15 mouse cellular contexts compared by ENCODE assay signal in the genomic region with DNA sequence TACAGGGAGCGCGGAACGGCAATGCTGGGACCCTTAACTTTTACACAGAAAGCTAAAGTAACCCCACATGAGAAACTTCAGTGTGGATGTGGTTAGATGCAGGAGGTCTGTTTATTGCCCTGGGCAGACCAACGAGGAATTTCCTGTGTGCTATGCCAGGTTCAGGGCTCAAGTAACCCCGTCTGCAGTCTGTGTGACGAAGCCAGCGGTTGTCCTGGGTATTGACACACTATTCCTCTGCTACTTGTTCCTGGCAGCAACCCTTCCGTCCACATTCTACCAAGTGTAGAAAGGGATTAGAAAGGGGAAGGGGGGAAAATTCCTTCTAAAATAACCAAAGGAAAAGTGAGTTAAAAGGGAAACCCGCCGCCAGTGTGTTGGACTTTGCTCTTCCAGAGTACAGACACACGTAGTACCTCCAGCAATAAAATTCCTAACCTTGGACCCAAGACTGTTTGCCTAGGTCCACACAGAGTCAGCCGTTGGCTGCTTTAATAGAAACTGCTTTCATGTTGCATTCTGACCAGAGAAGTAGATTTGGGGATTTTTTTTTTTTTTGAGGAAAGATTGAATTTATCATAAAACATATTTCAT.
DNase-seq lines count a peak whose midpoint lies in the region; ATAC-seq and TF ChIP-seq lines count a peak whose summit lies in the region.
"Had no signal": no experiment of that assay in that cellular context is flagged by ENCODE, and none has a peak within 500 bp of the region (broad histone marks: within the 10 kb centered on the region; RNA-seq: fewer than 3 reads in every experiment).

No protein-coding gene starts in this region.

- peak overlapping the region; percentile 49; the same call in 1 of the 2 replicates for H3K27ac ChIP-seq in forebrain, embryonic 10.5 days
- no peak overlapping the region for H3K27ac ChIP-seq in forebrain, embryonic 14.5 days (ENCODE audit: low read depth, low read length)
- peak overlapping the region; percentile 71 for H3K27ac ChIP-seq in embryonic facial prominence, embryonic 13.5 days
- H3K27ac ChIP-seq in intestine, embryonic 15.5 days: peak overlapping the region; percentile 72
- peak overlapping the region; percentile 69; the same call in 1 of the 2 replicates for H3K27ac ChIP-seq in limb, embryonic 11.5 days (replicated peaks; ENCODE audit: low read depth, low read length)
- no peak overlapping the region for H3K27ac ChIP-seq in thymus, adult 2 months (ENCODE audit: control insufficient read depth, insufficient read depth, low read length)
- H3K27ac ChIP-seq: hindbrain, embryonic 15.5 days; left cerebral cortex, adult 2 months; neural tube, embryonic 15.5 days had no signal

- no peak overlapping the region for H3K9ac ChIP-seq in forebrain, embryonic 14.5 days (ENCODE audit: low read length)
- H3K9ac ChIP-seq in embryonic facial prominence, embryonic 13.5 days: no peak overlapping the region
- no peak overlapping the region for H3K9ac ChIP-seq in intestine, embryonic 15.5 days
- no peak overlapping the region for H3K9ac ChIP-seq in limb, embryonic 11.5 days (ENCODE audit: low read length)
- H3K9ac ChIP-seq: forebrain, postnatal 0 days; hindbrain, embryonic 15.5 days; neural tube, embryonic 15.5 days had no signal

- peaks cover 73% of the 10 kb centered on the region for H3K27me3 ChIP-seq in forebrain, embryonic 10.5 days (ENCODE audit: poor library complexity, severe bottlenecking)
- no peaks in the 10 kb centered on the region for H3K27me3 ChIP-seq in forebrain, embryonic 14.5 days (replicated peaks; ENCODE audit: control insufficient read depth, insufficient read depth, low read length)
- H3K27me3 ChIP-seq in embryonic facial prominence, embryonic 13.5 days: peaks cover 6% of the 10 kb centered on the region; the same call in 1 of the 2 replicates
- H3K27me3 ChIP-seq in intestine, embryonic 15.5 days (replicated peaks): no peaks in the 10 kb centered on the region
- H3K27me3 ChIP-seq in limb, embryonic 11.5 days (ENCODE audit: control insufficient read depth, insufficient read depth, low read length): no peaks in the 10 kb centered on the region
- no peaks in the 10 kb centered on the region for H3K27me3 ChIP-seq in thymus, adult 2 months (ENCODE audit: control insufficient read depth, insufficient read depth, low read length)
- H3K27me3 ChIP-seq: hindbrain, embryonic 15.5 days had no signal

- TF ChIP-seq POLR2A in thymus, adult 2 months (IDR thresholded peaks at IDR 0.05; ENCODE audit: control insufficient read depth, extremely low read depth, insufficient read depth, low read length, poor library complexity): no peak

- H3K4me2 ChIP-seq in forebrain, embryonic 14.5 days (ENCODE audit: low read length): no peak overlapping the region
- peak overlapping the region; percentile 44 for H3K4me2 ChIP-seq in embryonic facial prominence, embryonic 13.5 days
- H3K4me2 ChIP-seq in intestine, embryonic 15.5 days (replicated peaks): peak overlapping the region; percentile 34
- no peak overlapping the region for H3K4me2 ChIP-seq in limb, embryonic 11.5 days (ENCODE audit: low read depth, severe bottlenecking)
- H3K4me2 ChIP-seq: heart, embryonic 11.5 days; hindbrain, embryonic 15.5 days; neural tube, embryonic 15.5 days had no signal

- no peak for TF ChIP-seq CTCF in thymus, adult 2 months (IDR thresholded peaks at IDR 0.05; ENCODE audit: borderline replicate concordance, control insufficient read depth, extremely low read depth, insufficient read depth, low read length, poor library complexity)

- 76% methylated on average over 12 of the region's 12 CpGs for WGBS in forebrain, embryonic 10.5 days
- WGBS in forebrain, embryonic 14.5 days: 81% methylated on average over 12 of the region's 12 CpGs
- 35% methylated on average over 12 of the region's 12 CpGs for WGBS in embryonic facial prominence, embryonic 13.5 days
- 53% methylated on average over 12 of the region's 12 CpGs for WGBS in intestine, embryonic 15.5 days
- WGBS in limb, embryonic 11.5 days: 45% methylated on average over 12 of the region's 12 CpGs
- 52% methylated on average over 12 of the region's 12 CpGs for WGBS in thymus, adult 2 months

- H3K4me1 ChIP-seq in forebrain, embryonic 10.5 days: peaks cover 50% of the 10 kb centered on the region
- H3K4me1 ChIP-seq in forebrain, embryonic 14.5 days (ENCODE audit: control insufficient read depth, insufficient read depth, low read length): no peaks in the 10 kb centered on the region
- H3K4me1 ChIP-seq in embryonic facial prominence, embryonic 13.5 days: peaks cover 26% of the 10 kb centered on the region
- H3K4me1 ChIP-seq in intestine, embryonic 15.5 days (replicated peaks): peaks cover 11% of the 10 kb centered on the region; the same call in 1 of the 2 replicates
- H3K4me1 ChIP-seq in limb, embryonic 11.5 days (ENCODE audit: control insufficient read depth, insufficient read depth, low read length): peaks cover 23% of the 10 kb centered on the region
- H3K4me1 ChIP-seq in thymus, adult 2 months (replicated peaks; ENCODE audit: control insufficient read depth, insufficient read depth, low read length): no peaks in the 10 kb centered on the region

- ATAC-seq in forebrain, embryonic 14.5 days: no peak
- peak; percentile 62; the same call in 1 of the 2 replicates for ATAC-seq in embryonic facial prominence, embryonic 13.5 days (ENCODE audit: insufficient number of reproducible peaks, insufficient read depth, low FRiP score, low TSS enrichment, low read depth)
- peak; percentile 96 for ATAC-seq in intestine, embryonic 15.5 days
- no peak for ATAC-seq in limb, embryonic 11.5 days (ENCODE audit: insufficient number of reproducible peaks, low FRiP score, low TSS enrichment, low read depth)
- no peak for ATAC-seq in activated CD4-positive, CD25-positive, alpha-beta regulatory T cell, adult 4 months
- ATAC-seq: forebrain, postnatal 0 days; lung, postnatal 0 days had no signal

- no peaks in the 10 kb centered on the region for H3K9me3 ChIP-seq in forebrain, embryonic 10.5 days
- no peaks in the 10 kb centered on the region for H3K9me3 ChIP-seq in forebrain, embryonic 14.5 days (replicated peaks; ENCODE audit: control insufficient read depth, low read length)
- H3K9me3 ChIP-seq in embryonic facial prominence, embryonic 13.5 days: no peaks in the 10 kb centered on the region
- no peaks in the 10 kb centered on the region for H3K9me3 ChIP-seq in intestine, embryonic 15.5 days
- H3K9me3 ChIP-seq in limb, embryonic 11.5 days (ENCODE audit: control insufficient read depth, low read length): no peaks in the 10 kb centered on the region
- H3K9me3 ChIP-seq: hindbrain, embryonic 15.5 days; neural tube, embryonic 15.5 days had no signal

- DNase-seq in forebrain, embryonic 10.5 days (ENCODE audit: extremely low spot score, low spot score): no peak
- no peak for DNase-seq in forebrain, embryonic 14.5 days (ENCODE audit: low spot score)
- peak; percentile 43 for DNase-seq in limb, embryonic 11.5 days (ENCODE audit: low spot score)
- DNase-seq in adrenal gland, postnatal 36 days: no peak
- DNase-seq in thymus, adult 2 months: no peak
- DNase-seq: forebrain, postnatal 0 days; right cerebral cortex, postnatal 4 days had no signal

- H3K36me3 ChIP-seq in forebrain, embryonic 10.5 days (replicated peaks): no peaks in the 10 kb centered on the region
- no peaks in the 10 kb centered on the region for H3K36me3 ChIP-seq in forebrain, embryonic 14.5 days (ENCODE audit: control insufficient read depth, insufficient read depth, low read length)
- no peaks in the 10 kb centered on the region for H3K36me3 ChIP-seq in embryonic facial prominence, embryonic 13.5 days
- H3K36me3 ChIP-seq in intestine, embryonic 15.5 days: no peaks in the 10 kb centered on the region
- H3K36me3 ChIP-seq in limb, embryonic 11.5 days (ENCODE audit: control insufficient read depth, insufficient read depth, low read length): no peaks in the 10 kb centered on the region
- H3K36me3 ChIP-seq in thymus, adult 2 months (ENCODE audit: control insufficient read depth, insufficient read depth, low read length): no peaks in the 10 kb centered on the region
- H3K36me3 ChIP-seq: hindbrain, embryonic 15.5 days; neural tube, embryonic 15.5 days had no signal

- no peak overlapping the region for H3K4me3 ChIP-seq in forebrain, embryonic 10.5 days
- no peak overlapping the region for H3K4me3 ChIP-seq in forebrain, embryonic 14.5 days (ENCODE audit: low read depth, low read length)
- H3K4me3 ChIP-seq in embryonic facial prominence, embryonic 13.5 days: 0 out of 2 replicates have a peak overlapping the region, but pooled peaks have one; percentile 4
- H3K4me3 ChIP-seq in intestine, embryonic 15.5 days (replicated peaks): no peak overlapping the region
- H3K4me3 ChIP-seq in limb, embryonic 11.5 days (ENCODE audit: low read depth, low read length): no peak overlapping the region
- no peak overlapping the region for H3K4me3 ChIP-seq in thymus, adult 2 months (ENCODE audit: control insufficient read depth, insufficient read depth, low read length)
- H3K4me3 ChIP-seq: hindbrain, embryonic 15.5 days; left cerebral cortex, adult 2 months; neural tube, embryonic 15.5 days had no signal

Comparison
In these comparisons a context has a peak if more than half of its experiments do, and no peak if none do; other contexts are left out.
1. H3K27ac ChIP-seq: peak in forebrain, embryonic 10.5 days (single experiment), embryonic facial prominence, embryonic 13.5 days (single experiment), intestine, embryonic 15.5 days (single experiment) and limb, embryonic 11.5 days (single experiment); none in forebrain, embryonic 14.5 days (single experiment) and thymus, adult 2 months (single experiment).
2. ATAC-seq: peak in embryonic facial prominence, embryonic 13.5 days (single experiment) and intestine, embryonic 15.5 days (single experiment); none in forebrain, embryonic 14.5 days (single experiment), limb, embryonic 11.5 days (single experiment) and activated CD4-positive, CD25-positive, alpha-beta regulatory T cell, adult 4 months (single experiment).
3. H3K4me2 ChIP-seq: peak in embryonic facial prominence, embryonic 13.5 days (single experiment) and intestine, embryonic 15.5 days (single experiment); none in forebrain, embryonic 14.5 days (single experiment) and limb, embryonic 11.5 days (single experiment).